Mouse (Mus musculus) limb, embryonic 13.5 days (tissue): Measurements from ENCODE around the gene Slc37a4. TPM values are rescaled to one million over a fixed set of nuclear protein-coding genes. Genes with fewer than 3 reads are reported as not detected.
A peak's percentile ranks its signal among the peaks of the same experiment; 100 is the strongest.
"Not testable (repeated sequence)": the region's sequence is repeated elsewhere in the genome, so short reads cannot be mapped to it uniquely, and the experiment has no call there.

Source experiments
- ATAC-seq: fragments of 200-750 bp; cut with Nextera tagmentation; 2 replicates; pipeline ENCODE4 v1.8.0; 2017; ENCODE audit warnings: low read depth, moderate number of reproducible peaks, moderate TSS enrichment; ENCODE audit not compliant: low FRiP score
- H3K27ac ChIP-seq: fragments of 300-500 bp; sonication (generic); 2 replicates; pipeline ENCODE4 v1.5.1; 2015; ENCODE audit warnings: inconsistent platforms, mild to moderate bottlenecking, moderate library complexity
- H3K27me3 ChIP-seq: fragments of 300-500 bp; sonication (generic); 2 replicates; pipeline ENCODE4 v1.6.1; 2015; ENCODE audit warnings: mild to moderate bottlenecking, inconsistent platforms
- H3K36me3 ChIP-seq: fragments of 300-500 bp; sonication (generic); 2 replicates; pipeline ENCODE4 v1.6.1; 2015; ENCODE audit warnings: inconsistent platforms, mild to moderate bottlenecking, moderate library complexity
- H3K4me1 ChIP-seq: fragments of 300-500 bp; sonication (generic); 2 replicates; pipeline ENCODE4 v1.6.1; 2015; ENCODE audit warnings: inconsistent platforms
- H3K4me2 ChIP-seq: fragments of 300-500 bp; sonication (generic); replicated peaks from 2 replicates; pipeline ENCODE4 v1.6.1; 2015; ENCODE audit warnings: inconsistent platforms, mild to moderate bottlenecking, moderate library complexity
- H3K4me3 ChIP-seq: fragments of 300-500 bp; sonication (generic); 2 replicates; pipeline ENCODE4 v1.5.1; 2015; ENCODE audit warnings: moderate library complexity, mild to moderate bottlenecking, inconsistent platforms
- H3K9ac ChIP-seq: fragments of 300-500 bp; sonication (generic); 2 replicates; pipeline ENCODE4 v1.6.1; 2015; ENCODE audit warnings: mild to moderate bottlenecking, inconsistent platforms
- H3K9me3 ChIP-seq: fragments of 300-500 bp; sonication (generic); 2 replicates; pipeline ENCODE4 v1.6.1; 2016; ENCODE audit warnings: inconsistent platforms
- WGBS: fragments of 180-500 bp; shearing (Covaris S2); methylation state at CpG from one replicate; pipeline ENCODE4 v1.1.7; 2015; 5-methylcytosine and 5-hydroxymethylcytosine counted together
- polyA plus RNA-seq: library from polyadenylated mRNA; unstranded; fragments of >200 nt; fragmentation: Nextera tagmentation; extraction: Ambion mirVana; gene quantifications from 2 replicates; pipeline ENCODE4 v1.2.1, GENCODE M21; 2015

Gene Slc37a4
- polyA plus RNA-seq, 1 experiment from 2014 or later = 11.1 TPM

GRCm38 (mm10) chr9:44417892-44418363 is 21.3 kb downstream of the Slc37a4 start:
- Histone ChIP-seq H3K4me2 (peak overlapping the region; percentile 87), H3K27me3 (no peaks in the 10 kb centered on the region), H3K4me3 (peak overlapping the region; percentile 85), H3K9ac (peak overlapping the region; percentile 85), H3K4me1 (peaks cover 11% of the 10 kb centered on the region), H3K36me3 (peaks cover 28% of the 10 kb centered on the region), H3K27ac (peak overlapping the region; percentile 79), H3K9me3 (no peaks in the 10 kb centered on the region)
- peak; percentile 89 for ATAC-seq
- under 1% methylated on average over 38 of the region's 38 CpGs for WGBS

GRCm38 (mm10) chr9:44418519-44419385 is 22.1 kb downstream of the Slc37a4 start, which contains the start of gene Ccdc84:
Ccdc84 (minus strand) TSS chr9:44418569.
- Histone ChIP-seq H3K27ac (peak within 1 kb of the TSS; percentile 79), H3K36me3 (peaks cover 21% of the 10 kb centered on the region), H3K27me3 (no peaks in the 10 kb centered on the region), H3K4me3 (peak within 1 kb of the TSS; percentile 85), H3K4me1 (peaks cover 11% of the 10 kb centered on the region), H3K9me3 (no peaks in the 10 kb centered on the region), H3K4me2 (peak within 1 kb of the TSS; percentile 87), H3K9ac (peak within 1 kb of the TSS; percentile 85)
- ATAC-seq = no peak
- 75% methylated on average over 14 of the region's 14 CpGs for WGBS

- H3K9me3 ChIP-seq, ATAC-seq, H3K9ac ChIP-seq, H3K27me3 ChIP-seq, H3K4me3 ChIP-seq, H3K4me2 ChIP-seq, H3K27ac ChIP-seq: not testable (repeated sequence)
- 93% methylated on average over 9 of the region's 9 CpGs for WGBS
- peaks cover 11% of the 10 kb centered on the region for H3K4me1 ChIP-seq
- H3K36me3 ChIP-seq = peaks cover 11% of the 10 kb centered on the region
Measured at GRCm38 (mm10) chr9:44419730-44420129, 23.1 kb downstream of the Slc37a4 start.

- Histone ChIP-seq H3K4me3 (no peak overlapping the region), H3K4me1 (peaks cover 11% of the 10 kb centered on the region), H3K4me2 (no peak overlapping the region), H3K36me3 (peaks cover 10% of the 10 kb centered on the region), H3K27ac (no peak overlapping the region), H3K9ac (no peak overlapping the region), H3K9me3 (no peaks in the 10 kb centered on the region), H3K27me3 (no peaks in the 10 kb centered on the region)
- 70% methylated on average over 5 of the region's 5 CpGs for WGBS
- ATAC-seq = no peak
Measured at GRCm38 (mm10) chr9:44420280-44420898, 23.7 kb downstream of the Slc37a4 start.

GRCm38 (mm10) chr9:44423576-44423975 is 26.9 kb downstream of the Slc37a4 start:
- ATAC-seq = no peak
- H3K4me1 ChIP-seq = peaks cover under 1% of the 10 kb centered on the region; the same call in 1 of the 2 replicates
- 88% methylated on average over 4 of the region's 4 CpGs for WGBS

GRCm38 (mm10) chr9:44432577-44433185 is 36.0 kb downstream of the Slc37a4 start:
- Histone ChIP-seq H3K36me3 (no peaks in the 10 kb centered on the region), H3K9ac (no peak overlapping the region), H3K4me3 (no peak overlapping the region), H3K4me2 (no peak overlapping the region), H3K27ac (no peak overlapping the region), H3K9me3 (no peaks in the 10 kb centered on the region), H3K27me3 (no peaks in the 10 kb centered on the region), H3K4me1 (peaks cover 10% of the 10 kb centered on the region)
- WGBS = 48% methylated on average over 5 of the region's 5 CpGs
- no peak for ATAC-seq

More at GRCm38 (mm10) chr9:44423576-44423975, 26.9 kb downstream of the Slc37a4 start:
- H3K4me3 ChIP-seq = no peak overlapping the region
- no peak overlapping the region for H3K9ac ChIP-seq
- no peaks in the 10 kb centered on the region for H3K9me3 ChIP-seq
- H3K36me3 ChIP-seq = no peaks in the 10 kb centered on the region
- H3K27me3 ChIP-seq = no peaks in the 10 kb centered on the region
- no peak overlapping the region for H3K4me2 ChIP-seq
- no peak overlapping the region for H3K27ac ChIP-seq

GRCm38 (mm10) chr9:44435747-44436146 is 39.1 kb downstream of the Slc37a4 start:
- Histone ChIP-seq H3K4me2 (no peak overlapping the region), H3K4me3 (no peak overlapping the region), H3K27me3 (no peaks in the 10 kb centered on the region), H3K4me1 (peaks cover 10% of the 10 kb centered on the region), H3K9me3 (no peaks in the 10 kb centered on the region), H3K9ac (0 out of 2 replicates have a peak overlapping the region, but pooled peaks have one; percentile 9), H3K27ac (no peak overlapping the region), H3K36me3 (no peaks in the 10 kb centered on the region)
- ATAC-seq = no peak
- 78% methylated on average over 6 of the region's 6 CpGs for WGBS

- Histone ChIP-seq H3K36me3 (no peaks in the 10 kb centered on the region), H3K27ac (no peak within 1 kb of the TSS), H3K27me3 (no peaks in the 10 kb centered on the region), H3K9me3 (no peaks in the 10 kb centered on the region), H3K4me2 (no peak within 1 kb of the TSS), H3K4me1 (no peaks in the 10 kb centered on the region), H3K9ac (no peak within 1 kb of the TSS), H3K4me3 (no peak within 1 kb of the TSS)
- WGBS = 72% methylated on average over 19 of the region's 19 CpGs
- ATAC-seq = no peak
Measured at GRCm38 (mm10) chr9:44440961-44441360, 44.3 kb downstream of the Slc37a4 start, which contains the start of gene Foxr1. Foxr1 (minus strand) TSS chr9:44441136.

- WGBS = 81% methylated on average over 7 of the region's 7 CpGs
Measured at GRCm38 (mm10) chr9:44444402-44445025, 47.9 kb downstream of the Slc37a4 start.

GRCm38 (mm10) chr9:44450387-44450786 is 53.7 kb downstream of the Slc37a4 start:
- no peak overlapping the region for H3K4me2 ChIP-seq
- H3K9ac ChIP-seq = no peak overlapping the region
- H3K36me3 ChIP-seq = no peaks in the 10 kb centered on the region
- peaks cover 6% of the 10 kb centered on the region; the same call in 1 of the 2 replicates for H3K4me1 ChIP-seq
- H3K27me3 ChIP-seq = peaks cover 17% of the 10 kb centered on the region; the same call in 1 of the 2 replicates
- H3K4me3 ChIP-seq = no peak overlapping the region
- ATAC-seq = no peak
- no peaks in the 10 kb centered on the region for H3K9me3 ChIP-seq
- no peak overlapping the region for H3K27ac ChIP-seq

More at GRCm38 (mm10) chr9:44444402-44445025, 47.9 kb downstream of the Slc37a4 start:
- H3K4me2 ChIP-seq, ATAC-seq, H3K27me3 ChIP-seq, H3K4me1 ChIP-seq, H3K9me3 ChIP-seq, H3K4me3 ChIP-seq, H3K36me3 ChIP-seq, H3K27ac ChIP-seq, H3K9ac ChIP-seq: not testable (repeated sequence)
